Mouse (Mus musculus) kidney, adult 8-10 months (tissue): ENCODE results near the gene Olfr1537.

Source experiments
- DNase-seq, 2 experiments: peaks; one replicate each; pipeline ENCODE4 v3.0.0; 2022

Gene Olfr1537

GRCm38 (mm10) chr9:39249894-39250293 is at the start of gene Olfr1537:
Olfr1537 (minus strand) TSS chr9:39249994.
- no peak for DNase-seq

- DNase-seq: no peak
Observed at GRCm38 (mm10) chr9:39287136-39287535, 37.3 kb upstream of the Olfr1537 start.

- no peak for DNase-seq
Observed at GRCm38 (mm10) chr9:39276718-39277117, 26.9 kb upstream of the Olfr1537 start, which contains the start of gene Olfr945. Olfr945 (minus strand) TSS chr9:39276818.

GRCm38 (mm10) chr9:39201620-39202019 is 48.2 kb downstream of the Olfr1537 start, which contains the start of gene Olfr944:
Olfr944 (plus strand) TSS chr9:39201920.
- DNase-seq: no peak
